Mouse (Mus musculus) E14TG2a.4 (cell line): ENCODE data around the gene Gm20696.
A peak's percentile ranks its signal among the peaks of the same experiment; 100 is the strongest.

Source experiments
- H3K27me3 ChIP-seq: 2 replicates; pipeline ENCODE4 v1.6.1; 2014; ENCODE audit warnings: low read length, control low read depth; ENCODE audit not compliant: insufficient read depth
- H3K36me3 ChIP-seq: 2 replicates; pipeline ENCODE4 v1.6.1; 2014; ENCODE audit warnings: low read length, control low read depth; ENCODE audit not compliant: insufficient read depth
- H3K4me1 ChIP-seq: replicated peaks from 2 replicates; pipeline ENCODE4 v1.6.1; 2014; ENCODE audit warnings: low read depth, low read length, control low read depth
- H3K4me3 ChIP-seq: replicated peaks from 2 replicates; pipeline ENCODE4 v1.5.1; 2014; ENCODE audit warnings: mild to moderate bottlenecking, low read length
- H3K9me3 ChIP-seq: 2 replicates; pipeline ENCODE4 v1.6.1; 2014; ENCODE audit warnings: low read length, control low read depth
- CTCF ChIP-seq: conservative IDR thresholded peaks from 2 replicates; pipeline ENCODE4 v1.5.1; 2014; ENCODE audit warnings: low read length
- NANOG ChIP-seq: IDR thresholded peaks from 2 replicates; pipeline ENCODE4 v1.6.1; 2014; ENCODE audit warnings: borderline replicate concordance, low read length, mixed read lengths
- POU5F1 ChIP-seq: IDR thresholded peaks from 2 replicates; pipeline ENCODE4 v1.6.1; 2014; ENCODE audit warnings: low read length, borderline replicate concordance

The Gm20696 gene

GRCm38 (mm10) chr6:99611866-99612265 is 54.7 kb downstream of the Gm20696 start:
- H3K4me1 ChIP-seq, result peaks cover 55% of the 10 kb centered on the region
- no peaks in the 10 kb centered on the region for H3K36me3 ChIP-seq
- no peak for TF ChIP-seq POU5F1
- TF ChIP-seq CTCF, result peak; percentile 50
- TF ChIP-seq NANOG, result no peak
- no peak overlapping the region for H3K4me3 ChIP-seq
- H3K9me3 ChIP-seq, result no peaks in the 10 kb centered on the region
- H3K27me3 ChIP-seq, result peaks cover 14% of the 10 kb centered on the region

DNA sequence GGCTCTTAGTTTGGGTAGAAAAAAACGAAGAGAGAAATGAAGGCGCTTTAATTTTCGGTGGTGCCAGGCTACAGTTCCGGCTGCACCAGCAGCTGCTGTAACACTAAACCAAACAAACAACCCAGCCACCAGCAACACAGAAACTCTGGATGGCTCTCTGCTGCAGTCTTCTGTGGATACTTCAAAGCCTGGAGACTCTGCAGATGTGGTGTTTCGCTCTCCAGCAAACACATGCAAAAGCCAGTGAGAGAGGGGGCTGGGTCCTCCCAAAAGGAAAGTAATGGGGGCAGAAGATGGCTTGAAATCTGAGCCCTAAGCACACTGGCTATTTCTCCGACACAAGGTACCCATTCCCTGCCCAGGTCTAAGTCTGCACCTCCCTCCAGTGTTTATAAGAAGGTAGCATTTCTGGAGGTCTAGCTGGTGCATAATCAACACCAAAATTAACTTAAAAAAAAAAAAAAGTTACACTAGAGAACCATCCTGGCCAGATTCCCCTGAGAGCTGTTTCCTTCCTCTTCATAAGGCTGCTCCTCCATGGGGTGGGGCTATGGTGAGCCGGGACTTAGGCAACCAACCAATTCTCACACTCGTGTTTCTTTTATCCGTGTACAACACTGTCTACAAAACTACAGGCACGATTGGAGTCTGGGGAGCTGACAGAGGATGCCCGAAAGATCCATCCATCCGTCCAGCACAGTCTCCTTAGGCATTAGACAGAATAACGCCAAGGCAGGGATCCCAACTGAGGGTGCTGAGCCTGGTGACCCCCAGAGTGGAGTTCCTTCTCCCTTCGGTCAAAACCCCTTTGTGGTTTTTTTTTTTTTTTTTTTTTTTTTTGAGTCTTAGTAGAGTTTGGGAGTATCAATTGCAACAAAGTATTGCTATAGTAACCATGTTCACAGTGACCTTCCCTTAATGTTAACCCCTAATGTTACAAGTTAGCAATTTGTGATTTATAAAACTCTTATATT is 55.9 kb downstream of the Gm20696 start:
- Histone ChIP-seq H3K9me3 (no peaks in the 10 kb centered on the region), H3K27me3 (peaks cover 14% of the 10 kb centered on the region), H3K4me1 (peaks cover 44% of the 10 kb centered on the region), H3K36me3 (no peaks in the 10 kb centered on the region), H3K4me3 (no peak overlapping the region)
- no peak for TF ChIP-seq POU5F1
- TF ChIP-seq NANOG, result no peak
- TF ChIP-seq CTCF, result no peak

DNA sequence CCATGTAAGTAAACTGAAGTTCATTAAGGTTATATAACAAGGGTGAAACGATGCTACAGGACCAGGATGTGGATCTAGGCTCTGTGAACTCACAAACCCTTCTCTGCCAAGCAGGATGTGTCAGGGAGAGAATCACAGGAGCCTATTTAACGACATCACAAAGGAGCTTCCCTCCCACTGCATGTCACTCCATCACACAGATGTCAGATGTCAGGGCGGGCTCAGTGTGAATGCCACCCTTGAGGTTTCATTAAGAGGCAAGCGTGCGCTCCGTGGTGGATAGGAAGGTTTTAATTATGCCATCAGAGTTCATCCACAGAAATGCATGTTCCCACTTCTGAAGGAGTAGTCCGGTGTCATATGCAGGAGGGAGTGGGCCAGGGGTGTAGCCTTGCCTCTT is 60.5 kb downstream of the Gm20696 start:
- no peak for TF ChIP-seq CTCF
- no peak for TF ChIP-seq POU5F1
- TF ChIP-seq NANOG, result no peak
- Histone ChIP-seq H3K27me3 (peaks cover 7% of the 10 kb centered on the region), H3K4me1 (peaks cover 10% of the 10 kb centered on the region), H3K4me3 (no peak overlapping the region), H3K9me3 (no peaks in the 10 kb centered on the region), H3K36me3 (no peaks in the 10 kb centered on the region)

DNA sequence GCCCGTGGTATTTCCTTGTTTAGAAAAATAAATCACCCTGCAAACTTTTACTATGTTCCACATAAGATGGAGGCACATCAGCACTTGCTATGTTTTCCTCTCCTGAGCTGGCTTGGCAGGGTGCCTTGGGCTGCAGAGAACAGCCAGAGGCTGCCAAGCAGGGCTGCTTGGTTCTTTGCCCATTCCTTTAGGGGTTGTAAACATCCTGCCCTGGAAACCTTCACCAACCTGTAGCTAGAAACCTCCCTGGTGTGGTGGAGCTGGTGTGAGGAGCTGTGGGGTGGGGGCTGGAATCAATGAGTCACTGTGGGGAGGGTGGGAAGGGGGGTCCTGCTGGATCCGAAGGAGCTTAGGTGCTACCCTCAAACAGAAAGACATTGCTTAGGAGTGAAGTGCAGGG is 61.8 kb downstream of the Gm20696 start:
- TF ChIP-seq POU5F1 (no peak), NANOG (no peak)
- Histone ChIP-seq H3K27me3 (peaks cover 7% of the 10 kb centered on the region), H3K9me3 (no peaks in the 10 kb centered on the region), H3K36me3 (no peaks in the 10 kb centered on the region), H3K4me1 (peaks cover 6% of the 10 kb centered on the region), H3K4me3 (no peak overlapping the region)

DNA sequence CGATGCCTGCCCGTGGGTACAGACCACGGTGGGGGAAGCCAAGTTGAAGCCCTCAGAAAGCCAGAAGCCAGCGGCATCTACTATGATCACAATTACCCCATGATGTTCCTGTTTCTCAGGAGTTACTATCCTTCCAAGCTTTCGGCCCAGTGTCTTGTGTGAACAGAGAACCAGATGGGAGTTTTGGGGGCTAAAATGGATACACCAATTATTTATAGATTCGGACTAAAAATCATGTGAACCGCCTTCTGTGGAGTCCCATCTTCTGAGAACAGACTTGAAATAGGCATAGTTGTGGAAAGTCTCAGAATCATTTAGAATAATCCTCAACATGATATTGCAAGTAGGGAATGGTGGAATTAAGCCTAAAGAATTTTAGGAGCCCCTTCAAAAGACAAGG is 64.2 kb downstream of the Gm20696 start:
- peaks cover 7% of the 10 kb centered on the region for H3K27me3 ChIP-seq
- H3K36me3 ChIP-seq, result no peaks in the 10 kb centered on the region
- H3K9me3 ChIP-seq, result no peaks in the 10 kb centered on the region
- H3K4me1 ChIP-seq, result peaks cover 6% of the 10 kb centered on the region
- no peak for TF ChIP-seq NANOG
- no peak for TF ChIP-seq POU5F1
- TF ChIP-seq CTCF, result no peak
- no peak overlapping the region for H3K4me3 ChIP-seq

DNA sequence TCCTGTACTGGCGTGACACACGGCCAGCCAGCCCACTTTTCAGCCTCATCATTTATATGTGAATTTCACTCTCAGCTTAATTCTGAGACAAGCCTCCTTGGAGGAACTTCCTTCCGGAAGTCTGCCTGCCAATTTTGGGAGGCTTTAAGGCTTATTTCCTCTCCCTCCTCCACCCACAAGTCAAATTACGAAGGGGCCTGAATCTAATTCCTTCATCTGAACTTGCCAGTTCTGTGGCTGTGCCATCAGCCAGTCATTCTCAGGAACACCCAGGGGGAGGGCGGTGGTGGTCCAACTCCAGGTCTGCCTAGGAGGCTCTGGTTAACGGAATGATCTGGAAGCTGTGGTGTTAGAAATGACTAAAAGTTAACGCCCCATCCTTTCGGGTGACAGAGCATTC is 65.7 kb downstream of the Gm20696 start:
- no peaks in the 10 kb centered on the region for H3K36me3 ChIP-seq
- H3K9me3 ChIP-seq, result no peaks in the 10 kb centered on the region
- H3K4me1 ChIP-seq, result peaks cover 6% of the 10 kb centered on the region
- no peak overlapping the region for H3K4me3 ChIP-seq
- H3K27me3 ChIP-seq, result peaks cover 10% of the 10 kb centered on the region
- no peak for TF ChIP-seq CTCF
- no peak for TF ChIP-seq POU5F1
- TF ChIP-seq NANOG, result no peak

GRCm38 (mm10) chr6:99600168-99600793 is 66.3 kb downstream of the Gm20696 start:
- no peak overlapping the region for H3K4me3 ChIP-seq
- H3K36me3 ChIP-seq, result no peaks in the 10 kb centered on the region
- no peak for TF ChIP-seq POU5F1
- TF ChIP-seq NANOG, result no peak
- no peak for TF ChIP-seq CTCF

GRCm38 (mm10) chr6:99599651-99600050 is 66.9 kb downstream of the Gm20696 start:
- Histone ChIP-seq H3K36me3 (no peaks in the 10 kb centered on the region), H3K4me3 (no peak overlapping the region), H3K27me3 (peaks cover 10% of the 10 kb centered on the region), H3K4me1 (peaks cover 6% of the 10 kb centered on the region), H3K9me3 (no peaks in the 10 kb centered on the region)
- no peak for TF ChIP-seq CTCF
- no peak for TF ChIP-seq POU5F1
- no peak for TF ChIP-seq NANOG

More at GRCm38 (mm10) chr6:99600168-99600793, 66.3 kb downstream of the Gm20696 start:
- Histone ChIP-seq H3K9me3 (no peaks in the 10 kb centered on the region), H3K27me3 (peaks cover 10% of the 10 kb centered on the region), H3K4me1 (peaks cover 6% of the 10 kb centered on the region)
